Mouse (Mus musculus) embryonic facial prominence, embryonic 12.5 days (tissue): Measurements from ENCODE around the gene Tmbim1. TPM values are rescaled to one million over a fixed set of nuclear protein-coding genes. Genes with fewer than 3 reads are reported as not detected.

ENCODE experiments used
- ATAC-seq: fragments of 200-750 bp; cut with Nextera tagmentation; 2 replicates; pipeline ENCODE4 v1.8.0; 2017; ENCODE audit not compliant: insufficient number of reproducible peaks, insufficient read depth, low FRiP score, low TSS enrichment
- H3K27ac ChIP-seq: fragments of 300-500 bp; sonication (generic); 2 replicates; pipeline ENCODE4 v1.5.1; 2016; ENCODE audit warnings: mild to moderate bottlenecking
- H3K27me3 ChIP-seq: fragments of 300-500 bp; sonication (generic); 2 replicates; pipeline ENCODE4 v1.6.1; 2016; ENCODE audit warnings: mild to moderate bottlenecking, moderate library complexity
- H3K36me3 ChIP-seq: fragments of 300-500 bp; sonication (generic); 2 replicates; pipeline ENCODE4 v1.6.1; 2016; ENCODE audit warnings: mild to moderate bottlenecking
- H3K4me1 ChIP-seq: fragments of 300-500 bp; sonication (generic); 2 replicates; pipeline ENCODE4 v1.6.1; 2016
- H3K4me2 ChIP-seq: fragments of 300-500 bp; sonication (generic); replicated peaks from 2 replicates; pipeline ENCODE4 v1.6.1; 2016; ENCODE audit warnings: mild to moderate bottlenecking, moderate library complexity
- H3K4me3 ChIP-seq: fragments of 300-500 bp; sonication (generic); 2 replicates; pipeline ENCODE4 v1.5.1; 2016; ENCODE audit warnings: mild to moderate bottlenecking
- H3K9ac ChIP-seq: fragments of 300-500 bp; sonication (generic); 2 replicates; pipeline ENCODE4 v1.6.1; 2016; ENCODE audit warnings: mild to moderate bottlenecking, moderate library complexity
- H3K9me3 ChIP-seq: fragments of 300-500 bp; sonication (generic); 2 replicates; pipeline ENCODE4 v1.6.1; 2016; ENCODE audit warnings: mild to moderate bottlenecking, moderate library complexity
- WGBS: fragments of 180-500 bp; shearing (Covaris S2); methylation state at CpG from one replicate; pipeline ENCODE4 v1.1.7; 2016; 5-methylcytosine and 5-hydroxymethylcytosine counted together
- polyA plus RNA-seq: library from polyadenylated mRNA; unstranded; fragments of >200 nt; fragmentation: Nextera tagmentation; extraction: Ambion mirVana; gene quantifications from 2 replicates; pipeline ENCODE4 v1.2.1, GENCODE M21; 2016

The Tmbim1 gene
- polyA plus RNA-seq, 1 experiment from 2014 or later: 18.4 TPM

DNA sequence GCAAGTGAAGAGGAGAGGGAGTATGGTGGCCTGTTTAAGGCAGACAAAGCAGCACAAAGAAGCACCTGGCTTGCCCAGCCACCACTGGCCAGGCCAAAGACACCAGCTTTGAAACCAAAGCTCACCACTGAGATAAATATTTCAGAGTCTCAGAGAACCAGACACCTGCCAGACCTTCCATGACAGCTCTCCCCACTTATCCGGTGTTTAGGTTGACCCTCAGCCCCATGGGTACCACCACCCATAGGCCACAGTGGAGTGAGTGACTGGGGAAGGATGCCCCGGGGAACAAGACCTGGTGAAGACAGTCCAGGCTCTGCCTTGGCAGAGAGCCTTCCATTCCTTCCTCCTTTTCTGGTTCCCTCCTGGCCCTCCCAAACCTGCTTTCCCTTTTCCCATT is 2.6 kb downstream of the Tmbim1 start:
- no peak overlapping the region for H3K4me3 ChIP-seq
- H3K4me2 ChIP-seq: peak overlapping the region; percentile 85; the same call in 1 of the 2 replicates
- peaks cover 4% of the 10 kb centered on the region; the same call in 1 of the 2 replicates for H3K4me1 ChIP-seq
- no peak overlapping the region for H3K27ac ChIP-seq
- WGBS: 74% methylated on average over 2 of the region's 2 CpGs
- no peaks in the 10 kb centered on the region for H3K9me3 ChIP-seq
- no peaks in the 10 kb centered on the region for H3K27me3 ChIP-seq
- no peak for ATAC-seq
- no peak overlapping the region for H3K9ac ChIP-seq
- H3K36me3 ChIP-seq: no peaks in the 10 kb centered on the region

DNA sequence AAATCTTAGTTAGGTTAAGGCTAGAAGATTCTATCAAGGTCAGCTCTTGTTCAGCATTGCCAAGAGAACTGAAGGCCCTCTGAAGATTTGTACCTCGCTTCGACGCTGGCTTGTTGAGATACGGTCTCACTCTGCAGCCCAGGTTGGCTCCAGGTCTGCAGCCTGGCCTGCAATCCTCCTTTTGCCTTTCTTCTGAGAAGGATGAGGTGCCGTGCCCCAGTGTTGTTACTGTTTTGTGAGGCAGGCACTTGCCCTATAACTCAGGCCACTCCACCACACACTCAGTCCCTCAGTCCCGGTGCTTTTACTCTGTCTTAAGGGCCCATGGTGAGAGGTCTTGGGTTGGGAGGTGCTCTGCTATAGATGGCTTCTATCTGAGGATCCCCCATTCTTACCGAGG is 3.2 kb downstream of the Tmbim1 start:
- Histone ChIP-seq H3K9me3 (no peaks in the 10 kb centered on the region), H3K27me3 (no peaks in the 10 kb centered on the region), H3K9ac (no peak overlapping the region), H3K4me3 (no peak overlapping the region), H3K27ac (no peak overlapping the region), H3K4me1 (peaks cover 5% of the 10 kb centered on the region; the same call in 1 of the 2 replicates), H3K36me3 (no peaks in the 10 kb centered on the region), H3K4me2 (no peak overlapping the region)
- WGBS: 90% methylated on average over 7 of the region's 7 CpGs
- ATAC-seq: no peak

DNA sequence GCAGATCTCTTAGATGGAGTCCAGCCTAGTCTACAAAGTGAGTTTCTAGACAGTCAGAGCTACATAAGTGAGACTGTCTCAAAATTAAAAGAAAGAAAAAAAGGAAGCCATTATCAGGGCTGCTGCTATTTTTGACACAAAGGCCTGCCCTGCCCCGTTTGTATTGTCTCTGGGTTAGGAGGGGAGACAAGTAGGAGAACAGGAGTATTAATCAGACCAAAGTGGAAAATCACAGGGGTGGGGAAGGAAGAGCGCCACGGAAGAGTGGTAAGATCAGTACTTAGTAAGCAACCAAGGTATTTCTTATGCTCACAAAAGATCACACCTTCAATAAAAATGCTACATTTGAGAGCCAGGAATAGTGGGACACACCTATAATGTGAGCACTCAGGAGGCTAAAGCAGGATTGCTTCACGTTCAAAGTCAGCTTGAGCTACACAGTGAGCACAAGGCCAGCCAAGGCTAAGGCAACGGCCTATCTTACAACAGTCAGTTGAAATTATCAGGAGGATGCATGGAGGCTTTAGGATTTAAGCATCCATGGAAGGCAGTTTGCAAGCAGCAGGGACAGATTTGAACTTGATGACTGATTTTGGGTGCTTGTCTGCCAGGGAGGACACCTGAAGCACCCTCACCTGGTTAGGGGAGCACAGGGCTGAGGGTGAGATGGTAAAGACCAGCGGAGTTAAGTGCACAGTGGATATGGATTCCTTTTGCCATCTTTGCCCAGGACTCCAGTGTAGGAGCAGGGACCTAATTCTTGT is 4.9 kb downstream of the Tmbim1 start:
- ATAC-seq: no peak
- WGBS: 87% methylated on average over 6 of the region's 6 CpGs
- Histone ChIP-seq H3K36me3 (no peaks in the 10 kb centered on the region), H3K4me3 (no peak overlapping the region), H3K27ac (no peak overlapping the region), H3K4me1 (peaks cover 20% of the 10 kb centered on the region), H3K27me3 (no peaks in the 10 kb centered on the region), H3K9ac (no peak overlapping the region), H3K4me2 (no peak overlapping the region), H3K9me3 (no peaks in the 10 kb centered on the region)

DNA sequence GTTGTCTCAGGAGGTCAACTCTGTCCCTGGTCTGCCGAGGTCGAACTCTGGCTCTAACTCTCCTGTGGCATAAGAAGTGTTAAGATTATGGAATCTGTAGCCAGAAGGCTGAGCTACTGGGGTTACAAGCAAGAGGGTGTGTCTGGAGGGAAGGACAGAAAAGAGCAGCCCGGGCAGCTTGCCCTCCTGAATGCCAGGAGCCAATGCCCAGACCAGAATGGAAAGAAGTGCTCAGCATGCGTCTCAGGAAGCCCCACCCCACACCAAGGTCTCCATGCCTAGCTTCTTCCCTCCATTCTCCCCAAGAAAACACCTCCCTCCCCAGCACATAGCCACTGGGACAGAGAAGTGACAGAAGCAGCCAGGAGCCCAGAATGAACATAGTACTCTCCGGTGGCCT is 6.4 kb downstream of the Tmbim1 start:
- ATAC-seq: no peak
- 77% methylated on average over 5 of the region's 5 CpGs for WGBS
- H3K4me3 ChIP-seq: no peak overlapping the region
- H3K4me1 ChIP-seq: peaks cover 30% of the 10 kb centered on the region
- H3K36me3 ChIP-seq: no peaks in the 10 kb centered on the region
- H3K9ac ChIP-seq: no peak overlapping the region
- no peak overlapping the region for H3K27ac ChIP-seq
- no peaks in the 10 kb centered on the region for H3K9me3 ChIP-seq
- no peaks in the 10 kb centered on the region for H3K27me3 ChIP-seq
- H3K4me2 ChIP-seq: no peak overlapping the region

DNA sequence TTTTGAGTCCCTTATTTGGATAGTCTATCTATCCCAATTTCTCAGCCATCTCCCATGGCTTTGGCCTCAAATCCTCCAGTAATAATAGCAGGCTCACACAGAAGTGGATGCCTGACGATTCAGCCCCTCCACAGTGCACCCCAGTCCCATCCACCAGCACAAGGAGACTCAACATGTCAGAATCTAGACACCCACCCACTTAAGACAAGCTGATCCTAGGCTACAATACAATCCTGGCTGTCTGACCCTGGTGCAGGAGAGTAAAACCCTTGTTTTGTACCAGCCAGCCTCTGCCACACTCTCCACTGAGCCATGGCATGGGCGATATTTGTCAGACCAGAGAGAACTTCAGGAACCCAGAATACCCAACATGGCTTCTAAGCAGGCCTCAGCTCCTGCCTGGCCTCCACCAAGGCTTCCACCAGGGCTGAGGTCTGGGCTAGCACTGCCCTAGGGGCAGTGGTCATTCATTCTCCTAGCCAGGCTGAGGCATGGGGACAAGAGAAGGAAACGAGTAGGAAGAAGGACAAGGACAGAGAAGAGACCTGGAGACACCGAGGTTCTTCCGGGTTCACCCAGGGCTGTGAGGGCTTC is 7.2 kb downstream of the Tmbim1 start:
- 84% methylated on average over 5 of the region's 5 CpGs for WGBS
- H3K27me3 ChIP-seq: no peaks in the 10 kb centered on the region
- H3K4me2 ChIP-seq: no peak overlapping the region
- ATAC-seq: no peak
- peaks cover 3% of the 10 kb centered on the region; the same call in 1 of the 2 replicates for H3K36me3 ChIP-seq
- no peak overlapping the region for H3K9ac ChIP-seq
- no peak overlapping the region for H3K4me3 ChIP-seq
- no peaks in the 10 kb centered on the region for H3K9me3 ChIP-seq
- H3K4me1 ChIP-seq: peaks cover 26% of the 10 kb centered on the region
- H3K27ac ChIP-seq: no peak overlapping the region

DNA sequence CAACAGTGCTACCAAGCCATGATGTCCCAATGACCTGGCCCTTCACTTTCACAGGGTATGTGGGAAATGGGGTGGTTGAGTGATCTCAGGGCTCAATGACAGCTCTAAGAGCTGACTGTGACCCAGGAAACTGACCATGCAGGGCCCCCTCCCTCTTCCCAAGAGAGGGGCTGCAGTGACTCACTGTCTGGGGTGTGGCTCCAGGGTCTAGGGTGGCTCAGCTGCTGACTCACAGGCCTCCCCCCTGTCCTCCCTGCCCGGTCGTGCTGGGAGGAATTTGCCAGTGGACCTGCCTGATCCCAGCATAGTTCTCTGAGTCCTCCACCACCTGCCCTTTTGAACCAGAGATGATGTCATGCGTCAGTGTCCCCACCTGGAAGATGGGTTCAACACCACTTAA is 8.2 kb downstream of the Tmbim1 start:
- Histone ChIP-seq H3K9me3 (no peaks in the 10 kb centered on the region), H3K4me3 (no peak overlapping the region), H3K36me3 (peaks cover 9% of the 10 kb centered on the region), H3K27ac (peak overlapping the region; percentile 91; the same call in 1 of the 2 replicates), H3K4me1 (peaks cover 26% of the 10 kb centered on the region), H3K27me3 (no peaks in the 10 kb centered on the region), H3K4me2 (no peak overlapping the region), H3K9ac (peak overlapping the region; percentile 24; the same call in 1 of the 2 replicates)
- WGBS: 75% methylated on average over 3 of the region's 3 CpGs
- no peak for ATAC-seq

DNA sequence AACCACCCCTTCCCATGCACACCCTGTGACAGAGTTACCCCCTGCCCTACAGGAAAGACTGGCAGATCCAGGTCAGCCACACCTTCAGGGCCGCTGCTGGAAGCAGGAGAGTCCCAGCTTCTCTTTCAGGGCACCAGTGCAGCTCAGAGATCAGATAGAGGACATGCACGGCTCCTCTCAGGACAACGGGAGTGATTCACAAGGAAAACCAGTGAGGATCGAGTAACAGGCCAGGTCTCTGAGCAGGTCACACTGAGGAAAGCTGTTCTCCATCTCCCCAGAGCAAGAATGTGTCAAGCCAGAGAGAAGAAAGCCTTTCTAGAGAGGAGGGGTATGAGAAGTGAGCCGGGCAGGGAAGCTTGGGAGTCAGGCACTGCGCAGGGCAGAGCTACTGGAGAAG is 8.9 kb downstream of the Tmbim1 start:
- Histone ChIP-seq H3K4me1 (peaks cover 26% of the 10 kb centered on the region), H3K9me3 (no peaks in the 10 kb centered on the region), H3K4me2 (no peak overlapping the region), H3K36me3 (peaks cover 14% of the 10 kb centered on the region), H3K9ac (no peak overlapping the region; the same call in 1 of the 2 replicates), H3K4me3 (no peak overlapping the region), H3K27me3 (no peaks in the 10 kb centered on the region), H3K27ac (peak overlapping the region; percentile 91)
- WGBS: 29% methylated on average over 6 of the region's 6 CpGs
- no peak for ATAC-seq

DNA sequence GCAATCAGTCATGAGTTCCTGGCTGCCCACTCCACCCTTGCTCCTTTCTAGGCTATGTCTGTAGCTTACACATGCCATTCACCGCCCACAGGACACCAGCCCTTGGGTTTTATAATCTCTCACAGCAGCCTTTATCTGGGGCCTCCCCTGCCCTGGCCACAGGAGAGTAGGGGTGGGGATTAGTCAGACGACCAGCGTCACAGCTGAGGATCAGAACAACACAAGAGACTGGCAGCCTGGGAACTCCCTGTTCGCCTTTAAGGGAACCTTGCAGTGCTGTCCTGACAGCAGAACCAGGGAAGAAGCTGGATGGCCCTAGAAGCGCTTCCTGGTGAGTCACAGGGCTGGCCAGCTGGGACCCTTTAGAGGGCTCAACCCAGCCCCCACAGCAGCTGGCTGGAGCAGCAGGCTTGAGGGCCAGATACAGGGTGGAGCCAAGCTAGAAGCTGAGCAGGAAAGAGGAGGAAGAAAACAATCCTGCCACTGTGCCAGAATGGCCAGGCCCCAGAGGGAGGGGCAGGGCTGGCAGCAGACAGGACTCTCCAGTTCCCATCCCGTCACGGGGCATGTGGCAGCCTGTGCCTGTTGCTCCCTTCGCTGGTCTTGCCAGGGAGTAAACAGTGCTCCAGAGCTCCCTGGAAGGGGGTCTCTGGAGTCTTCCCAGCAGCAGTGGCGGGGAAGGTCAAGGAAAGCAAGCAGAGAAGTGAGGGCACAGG is 9.8 kb downstream of the Tmbim1 start:
- peak; percentile 88 for ATAC-seq
- WGBS: 12% methylated on average over 9 of the region's 9 CpGs
- Histone ChIP-seq H3K36me3 (peaks cover 22% of the 10 kb centered on the region), H3K4me2 (peak overlapping the region; percentile 28), H3K4me1 (peaks cover 26% of the 10 kb centered on the region), H3K9me3 (no peaks in the 10 kb centered on the region), H3K9ac (peak overlapping the region; percentile 47), H3K27ac (peak overlapping the region; percentile 91), H3K27me3 (no peaks in the 10 kb centered on the region), H3K4me3 (no peak overlapping the region; the same call in 1 of the 2 replicates)

DNA sequence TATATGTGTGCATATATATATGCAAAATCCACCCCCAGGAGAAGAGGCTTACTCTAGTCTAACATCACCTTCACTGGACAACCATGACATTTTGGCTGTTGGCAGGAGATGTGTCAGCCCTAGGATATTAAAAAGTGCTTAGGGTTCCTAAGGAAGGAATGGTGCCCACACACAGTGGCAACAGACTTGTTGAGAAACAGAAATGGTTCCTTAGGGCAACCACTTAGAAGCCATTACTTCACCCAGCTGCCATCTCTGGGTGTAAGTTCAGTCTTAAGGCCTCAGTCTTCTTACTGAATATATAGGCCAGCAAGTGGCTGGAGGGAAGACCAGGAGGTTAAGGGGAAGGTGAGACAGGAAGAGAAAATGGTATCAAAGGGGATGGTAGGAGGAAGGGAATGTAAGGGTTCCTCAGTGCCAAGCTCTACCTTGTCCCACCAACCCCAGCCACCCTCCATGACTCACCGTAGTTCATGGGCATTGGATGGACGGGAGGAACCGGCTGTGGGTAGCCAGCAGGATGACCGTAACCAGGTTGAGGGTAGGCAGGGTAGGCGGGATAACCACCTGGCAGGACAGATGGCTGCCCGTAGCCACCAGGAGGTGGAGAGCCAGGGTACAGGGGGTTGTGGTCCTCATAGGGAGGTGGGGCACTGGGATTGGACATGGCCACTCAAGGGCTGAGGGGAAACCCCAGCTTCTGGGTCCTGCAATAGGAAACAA is 10.5 kb downstream of the Tmbim1 start:
- H3K9ac ChIP-seq: no peak overlapping the region
- H3K4me1 ChIP-seq: peaks cover 26% of the 10 kb centered on the region
- no peak overlapping the region for H3K4me3 ChIP-seq
- H3K27ac ChIP-seq: peak overlapping the region; percentile 91
- H3K4me2 ChIP-seq: peak overlapping the region; percentile 28; the same call in 1 of the 2 replicates
- ATAC-seq: 0 out of 2 replicates have a peak, but pooled peaks have one; percentile 1
- no peaks in the 10 kb centered on the region for H3K9me3 ChIP-seq
- no peaks in the 10 kb centered on the region for H3K27me3 ChIP-seq
- WGBS: 90% methylated on average over 6 of the region's 6 CpGs
- peaks cover 29% of the 10 kb centered on the region for H3K36me3 ChIP-seq

DNA sequence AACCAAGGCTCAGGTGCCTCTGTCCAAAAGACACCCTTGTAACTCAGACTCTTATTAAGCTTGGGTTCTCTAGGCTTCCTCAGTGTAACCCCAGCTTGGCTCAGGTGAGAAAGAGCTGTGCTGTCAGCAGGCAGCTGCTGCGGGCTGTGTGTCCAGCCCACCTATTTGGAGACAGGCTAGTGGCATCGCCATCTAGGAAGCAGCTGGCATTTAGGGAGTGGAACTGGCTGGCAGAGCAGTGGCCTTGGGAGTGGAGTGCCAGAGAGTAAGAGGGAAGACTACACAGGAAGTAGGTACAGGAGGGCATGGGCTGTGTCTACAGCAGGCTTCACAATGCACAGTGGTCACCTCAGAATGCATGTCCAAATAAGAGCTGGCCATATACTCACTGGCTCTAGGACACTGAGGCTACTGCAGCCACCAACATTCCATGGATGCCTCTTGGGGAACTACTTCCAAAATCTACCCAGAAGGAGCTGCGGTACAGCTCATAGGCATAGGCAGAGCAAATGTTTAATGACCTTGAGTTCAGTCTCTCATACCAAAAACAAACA is 11.3 kb downstream of the Tmbim1 start:
- Histone ChIP-seq H3K4me2 (no peak overlapping the region), H3K36me3 (peaks cover 36% of the 10 kb centered on the region), H3K27ac (no peak overlapping the region), H3K27me3 (no peaks in the 10 kb centered on the region), H3K4me1 (peaks cover 26% of the 10 kb centered on the region), H3K9ac (no peak overlapping the region), H3K9me3 (no peaks in the 10 kb centered on the region), H3K4me3 (no peak overlapping the region)
- ATAC-seq: no peak
- 88% methylated on average over 3 of the region's 3 CpGs for WGBS

DNA sequence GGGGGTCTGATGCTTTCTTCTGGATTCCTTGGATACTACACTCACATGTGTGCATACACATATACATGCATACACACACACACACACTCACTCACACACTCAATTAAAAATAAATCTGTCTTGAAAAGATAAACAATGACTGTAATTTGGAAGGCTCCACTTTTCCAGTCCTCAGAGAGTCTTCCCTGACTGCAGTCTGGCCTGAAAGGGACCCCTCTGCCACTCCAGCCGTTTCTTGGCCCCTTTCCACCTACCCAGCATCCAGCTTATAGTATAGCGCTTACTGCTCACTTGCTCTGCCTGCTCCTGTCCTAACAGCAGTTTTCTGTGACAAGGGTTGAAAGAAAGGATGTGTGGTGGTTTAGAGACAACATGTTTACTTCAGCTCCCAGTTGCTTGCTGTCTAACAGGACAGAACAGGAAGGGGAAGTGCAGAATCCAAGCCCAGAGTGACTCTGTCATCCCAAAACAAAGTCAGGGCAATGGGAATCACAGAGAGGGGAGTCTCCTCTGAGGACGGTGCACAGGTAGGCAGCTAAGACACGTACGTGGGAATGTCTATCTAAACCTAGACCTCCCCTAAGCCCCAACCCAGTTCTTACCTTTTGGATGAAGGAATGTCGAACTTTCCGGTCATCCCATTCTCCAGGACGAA is 12.0 kb downstream of the Tmbim1 start:
- ATAC-seq: no peak
- H3K27me3 ChIP-seq: no peaks in the 10 kb centered on the region
- peaks cover 26% of the 10 kb centered on the region for H3K4me1 ChIP-seq
- H3K4me2 ChIP-seq: no peak overlapping the region
- H3K4me3 ChIP-seq: no peak overlapping the region
- H3K9me3 ChIP-seq: no peaks in the 10 kb centered on the region
- WGBS: 89% methylated on average over 8 of the region's 8 CpGs
- H3K9ac ChIP-seq: no peak overlapping the region
- H3K27ac ChIP-seq: no peak overlapping the region
- peaks cover 42% of the 10 kb centered on the region for H3K36me3 ChIP-seq
